Mouse (Mus musculus) G1E (cell line): Measurements from ENCODE around the gene Hoxc9.

Experiments used
- CTCF ChIP-seq: IDR thresholded peaks from 2 replicates; pipeline ENCODE4 v1.5.1; 2012; ENCODE audit warnings: low read depth, low read length, inconsistent platforms, mixed read lengths
- GATA1 ChIP-seq: IDR thresholded peaks from 2 replicates; pipeline ENCODE4 v1.6.1; 2012; ENCODE audit warnings: borderline replicate concordance, low read length, inconsistent platforms, mixed read lengths
- POLR2AphosphoS5 ChIP-seq: IDR thresholded peaks from 2 replicates; pipeline ENCODE4 v1.6.1; 2012; ENCODE audit warnings: low read depth, low read length, inconsistent platforms; ENCODE audit not compliant: insufficient replicate concordance

DNA sequence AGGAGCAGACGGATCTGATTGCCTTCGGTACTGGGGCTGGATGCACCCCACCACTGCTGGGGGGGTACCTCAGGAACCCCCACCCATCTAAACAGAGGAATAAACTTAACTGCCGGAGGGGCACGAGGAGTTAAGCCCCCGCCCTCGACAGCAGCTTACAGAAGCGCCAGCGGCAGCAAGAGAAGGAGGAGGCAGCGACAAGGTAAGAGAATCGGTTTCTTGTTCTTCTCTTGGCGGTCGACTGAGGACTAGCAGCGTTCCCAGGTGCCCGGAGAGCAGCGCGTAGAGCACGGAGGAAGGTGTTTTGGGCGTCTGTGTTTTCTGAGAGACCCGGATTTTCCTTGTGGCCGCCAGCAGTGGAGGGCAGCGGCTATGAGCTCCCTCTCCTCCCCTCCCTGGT, 4.0 kb upstream of the Hoxc9 start:
- TF ChIP-seq CTCF (no peak), GATA1 (no peak), POLR2AphosphoS5 (no peak)
